Mouse (Mus musculus) liver, embryonic 16.5 days (tissue): ENCODE data around the gene Tesc. TPM values are rescaled to one million over a fixed set of nuclear protein-coding genes. Genes with fewer than 3 reads are reported as not detected.
A peak's percentile ranks its signal among the peaks of the same experiment; 100 is the strongest.

ENCODE experiments used
- ATAC-seq: fragments of 200-750 bp; cut with Nextera tagmentation; 2 replicates; pipeline ENCODE4 v1.8.0; 2017; ENCODE audit warnings: low read depth, mild to moderate bottlenecking, moderate number of reproducible peaks, moderate library complexity
- H3K27ac ChIP-seq: fragments of 300-500 bp; sonication (generic); 2 replicates; pipeline ENCODE4 v1.5.1; 2014; ENCODE audit warnings: mild to moderate bottlenecking, low read length
- H3K27me3 ChIP-seq: fragments of 300-500 bp; sonication (generic); 2 replicates; pipeline ENCODE4 v1.6.1; 2014; ENCODE audit warnings: low read depth, low read length, mixed read lengths; ENCODE audit not compliant: control insufficient read depth, insufficient read depth
- H3K36me3 ChIP-seq: fragments of 300-500 bp; sonication (generic); 2 replicates; pipeline ENCODE4 v1.6.1; 2014; ENCODE audit warnings: mild to moderate bottlenecking; ENCODE audit not compliant: control insufficient read depth, insufficient read depth
- H3K4me1 ChIP-seq: fragments of 300-500 bp; sonication (generic); 2 replicates; pipeline ENCODE4 v1.6.1; 2014; ENCODE audit warnings: low read depth, low read length, mixed read lengths; ENCODE audit not compliant: control insufficient read depth
- H3K4me2 ChIP-seq: fragments of 300-500 bp; sonication (generic); 2 replicates; pipeline ENCODE4 v1.6.1; 2014; ENCODE audit warnings: low read depth, low read length, mixed read lengths
- H3K4me3 ChIP-seq: fragments of 300-500 bp; sonication (generic); 2 replicates; pipeline ENCODE4 v1.5.1; 2014; ENCODE audit warnings: low read depth, mild to moderate bottlenecking, low read length
- H3K9ac ChIP-seq: fragments of 300-500 bp; sonication (generic); 2 replicates; pipeline ENCODE4 v1.6.1; 2014; ENCODE audit warnings: low read depth, low read length
- H3K9me3 ChIP-seq: fragments of 300-500 bp; sonication (generic); replicated peaks from 2 replicates; pipeline ENCODE4 v1.6.1; 2016; ENCODE audit warnings: low read length; ENCODE audit not compliant: control insufficient read depth
- WGBS: fragments of 180-500 bp; shearing (Covaris S2); extraction: QIAGEN DNeasy Blood & Tissue Kit; methylation state at CpG from one replicate; pipeline ENCODE4 v1.1.7; 2014; ENCODE audit not compliant: insufficient replicate concordance; 5-methylcytosine and 5-hydroxymethylcytosine counted together
- polyA plus RNA-seq: library from polyadenylated mRNA; unstranded; fragments of >200 nt; fragmentation: Nextera tagmentation; extraction: Ambion mirVana; gene quantifications from 2 replicates; pipeline ENCODE4 v1.2.1, GENCODE M21; 2015

Tesc gene
- polyA plus RNA-seq, 1 experiment from 2014 or later = 1.9 TPM

- peaks cover 10% of the 10 kb centered on the region for H3K36me3 ChIP-seq
- ATAC-seq = no peak
- H3K4me3 ChIP-seq = no peak overlapping the region
Observed at GRCm38 (mm10) chr5:118093321-118094035, 65.9 kb downstream of the Tesc start.

GRCm38 (mm10) chr5:118095433-118095832, 67.9 kb downstream of the Tesc start:
- ATAC-seq = no peak
- H3K9ac ChIP-seq = no peak overlapping the region
- no peak overlapping the region for H3K4me3 ChIP-seq
- H3K27ac ChIP-seq = no peak overlapping the region
- 74% methylated on average over 11 of the region's 11 CpGs for WGBS
- no peaks in the 10 kb centered on the region for H3K4me1 ChIP-seq
- H3K9me3 ChIP-seq = no peaks in the 10 kb centered on the region
- H3K36me3 ChIP-seq = peaks cover 10% of the 10 kb centered on the region
- H3K27me3 ChIP-seq = no peaks in the 10 kb centered on the region
- H3K4me2 ChIP-seq = no peak overlapping the region

More at GRCm38 (mm10) chr5:118093321-118094035, 65.9 kb downstream of the Tesc start:
- H3K27me3 ChIP-seq = no peaks in the 10 kb centered on the region
- H3K4me2 ChIP-seq = no peak overlapping the region
- no peak overlapping the region for H3K9ac ChIP-seq
- 68% methylated on average over 11 of the region's 11 CpGs for WGBS
- no peak overlapping the region for H3K27ac ChIP-seq
- no peaks in the 10 kb centered on the region for H3K4me1 ChIP-seq
- no peaks in the 10 kb centered on the region for H3K9me3 ChIP-seq

GRCm38 (mm10) chr5:118095849-118096248, 68.3 kb downstream of the Tesc start:
- no peaks in the 10 kb centered on the region for H3K4me1 ChIP-seq
- H3K4me2 ChIP-seq = no peak overlapping the region
- no peak overlapping the region for H3K9ac ChIP-seq
- no peak overlapping the region for H3K4me3 ChIP-seq
- no peak for ATAC-seq
- H3K36me3 ChIP-seq = peaks cover 8% of the 10 kb centered on the region
- no peaks in the 10 kb centered on the region for H3K9me3 ChIP-seq
- H3K27me3 ChIP-seq = no peaks in the 10 kb centered on the region
- WGBS = 66% methylated on average over 4 of the region's 4 CpGs
- H3K27ac ChIP-seq = no peak overlapping the region

- ATAC-seq = no peak
- Histone ChIP-seq H3K9me3 (no peaks in the 10 kb centered on the region), H3K27me3 (no peaks in the 10 kb centered on the region), H3K36me3 (peaks cover 4% of the 10 kb centered on the region), H3K4me1 (no peaks in the 10 kb centered on the region), H3K4me2 (no peak overlapping the region), H3K9ac (no peak overlapping the region), H3K27ac (no peak overlapping the region), H3K4me3 (no peak overlapping the region)
- 66% methylated on average over 3 of the region's 3 CpGs for WGBS
Observed at GRCm38 (mm10) chr5:118096317-118096716, 68.8 kb downstream of the Tesc start.

- Histone ChIP-seq H3K4me2 (no peak overlapping the region), H3K9me3 (no peaks in the 10 kb centered on the region), H3K27me3 (no peaks in the 10 kb centered on the region), H3K36me3 (no peaks in the 10 kb centered on the region), H3K4me3 (no peak overlapping the region), H3K4me1 (peaks cover 3% of the 10 kb centered on the region), H3K27ac (no peak overlapping the region), H3K9ac (no peak overlapping the region)
- WGBS = 75% methylated on average over 11 of the region's 11 CpGs
- no peak for ATAC-seq
Observed at GRCm38 (mm10) chr5:118099069-118099869, 71.7 kb downstream of the Tesc start.

- Histone ChIP-seq H3K9ac (no peak overlapping the region), H3K4me1 (peaks cover 3% of the 10 kb centered on the region), H3K27ac (no peak overlapping the region), H3K4me3 (no peak overlapping the region), H3K36me3 (no peaks in the 10 kb centered on the region), H3K27me3 (no peaks in the 10 kb centered on the region), H3K4me2 (no peak overlapping the region), H3K9me3 (no peaks in the 10 kb centered on the region)
- WGBS = 77% methylated on average over 8 of the region's 8 CpGs
- no peak for ATAC-seq
Observed at GRCm38 (mm10) chr5:118099870-118100478, 72.4 kb downstream of the Tesc start.

GRCm38 (mm10) chr5:118105536-118105935, 78.0 kb downstream of the Tesc start:
- Histone ChIP-seq H3K4me1 (peaks cover 3% of the 10 kb centered on the region), H3K36me3 (no peaks in the 10 kb centered on the region; the same call in 1 of the 2 replicates), H3K9me3 (no peaks in the 10 kb centered on the region), H3K27ac (no peak overlapping the region), H3K9ac (no peak overlapping the region), H3K4me3 (no peak overlapping the region), H3K4me2 (no peak overlapping the region), H3K27me3 (no peaks in the 10 kb centered on the region)
- ATAC-seq = peak; percentile 51
- WGBS = 71% methylated on average over 8 of the region's 8 CpGs

- ATAC-seq = no peak
- H3K9me3 ChIP-seq = no peaks in the 10 kb centered on the region
- H3K4me3 ChIP-seq = no peak overlapping the region
- no peaks in the 10 kb centered on the region for H3K27me3 ChIP-seq
- H3K27ac ChIP-seq = no peak overlapping the region
- no peak overlapping the region for H3K9ac ChIP-seq
- H3K4me2 ChIP-seq = no peak overlapping the region
- peaks cover 3% of the 10 kb centered on the region; the same call in 1 of the 2 replicates for H3K36me3 ChIP-seq
- 89% methylated on average over 10 of the region's 10 CpGs for WGBS
- peaks cover 3% of the 10 kb centered on the region for H3K4me1 ChIP-seq
Observed at GRCm38 (mm10) chr5:118106667-118107066, 79.1 kb downstream of the Tesc start.
